In genomic region chr2:165924695-165925094, GRCm38 (mm10) we compare ENCODE assay signal across 19 mouse cellular contexts. TPM values are rescaled to one million over a fixed set of nuclear protein-coding genes. Genes with fewer than 3 reads are reported as not detected.
DNase-seq lines count a peak whose midpoint lies in the region; ATAC-seq lines count a peak whose summit lies in the region.
"Had no signal": no experiment of that assay in that cellular context is flagged by ENCODE, and none has a peak within 500 bp of the region (broad histone marks: within the 10 kb centered on the region; RNA-seq: fewer than 3 reads in every experiment).

No protein-coding gene starts in this region.

- peak; percentile 28 for DNase-seq in thymus, postnatal 14 days
- DNase-seq in thymus, postnatal 25 days = no peak
- peak; percentile 50 for DNase-seq in induced T-regulatory cell, adult 2 months (ENCODE audit: low read depth)
- DNase-seq in embryo, embryonic 11 days = no peak
- no peak for DNase-seq in ovary, postnatal 14 days (ENCODE audit: low spot score)
- no peak for DNase-seq in heart, adult 18-20 months
- DNase-seq: cerebellum, adult 11 months; cerebellum, adult 9-11 months; gastrocnemius, postnatal 10 days; heart, adult 11 months; heart, postnatal 14 days; kidney, adult 11 months; kidney, postnatal 36 days; layer of hippocampus, postnatal 36 days; midbrain, embryonic 14.5 days; right cerebral cortex, postnatal 4 days; thymus, adult 2 months had no signal

- peak; percentile 20 for ATAC-seq in CD4-positive, CD25-positive, alpha-beta regulatory T cell, adult 4 months
- ATAC-seq: forebrain, embryonic 14.5 days had no signal

RNA-seq across cellular contexts. Expression of gene Zmynd8, which starts 25.9 kb away (rescaled TPM):
- 10 to 100 TPM; 66.6 to 75.4 TPM for polyA plus RNA-seq in CD4-positive, CD25-positive, alpha-beta regulatory T cell, adult 4 months (2017; shearing (Covaris generic))
- total RNA-seq in heart, adult 18-20 months (2021) = 10 to 100 TPM; 41.2 to 44.8 TPM

Comparison
In these comparisons a context has a peak if more than half of its experiments do, and no peak if none do; other contexts are left out.
1. DNase-seq: peak in thymus, postnatal 14 days (single experiment) and induced T-regulatory cell, adult 2 months (single experiment); none in thymus, postnatal 25 days (single experiment), embryo, embryonic 11 days (single experiment), ovary, postnatal 14 days (single experiment) and heart, adult 18-20 months (0 of 2).